Mouse (Mus musculus): ENCODE results near the gene Pigq.
A peak's percentile ranks its signal among the peaks of the same experiment; 100 is the strongest.

The Pigq gene

DNA sequence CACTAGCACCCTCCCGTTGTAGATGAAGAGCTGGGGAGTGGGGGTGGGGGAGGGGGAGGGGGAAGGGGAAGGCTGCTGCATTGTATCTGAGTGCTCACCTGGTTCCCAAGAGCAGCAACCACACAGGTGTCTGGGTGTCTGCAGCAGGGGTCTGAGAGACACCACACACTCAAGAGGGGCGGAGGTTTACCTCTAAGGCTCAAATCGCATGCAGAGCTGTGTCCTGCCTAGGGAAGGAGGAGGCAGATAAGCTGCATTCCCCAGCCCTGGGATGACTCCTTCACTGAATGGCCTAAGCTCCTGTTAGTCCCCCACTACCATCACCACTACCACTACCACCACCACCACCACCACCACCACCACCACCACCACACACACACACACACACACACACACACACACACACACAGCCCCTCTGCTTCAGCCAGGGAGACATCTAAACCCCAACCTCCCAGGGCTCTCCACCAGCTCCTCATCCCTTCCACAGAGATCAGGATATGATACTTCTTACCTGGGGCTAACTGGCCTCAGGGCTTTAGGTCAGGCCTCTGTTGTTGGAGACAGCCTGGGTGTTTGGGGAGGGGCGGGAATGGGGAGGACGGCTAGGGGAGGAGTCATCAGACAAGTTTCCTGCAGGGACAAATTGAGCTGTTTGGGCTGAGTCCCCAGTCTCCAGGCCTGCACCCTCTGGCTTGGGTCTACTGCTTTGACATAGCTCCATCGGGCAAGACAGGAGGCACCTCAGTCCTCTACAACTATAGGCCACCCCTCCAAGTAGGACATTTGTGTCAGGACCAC is at the start of gene Pigq, which contains the start of gene Nhlrc4:
TSS of gene Pigq (minus strand) at position 571 of the 798 bp plus-strand sequence.
TSS of gene Nhlrc4 (minus strand) at position 596 of the 798 bp plus-strand sequence.
- DNase-seq (ENCODE audit: low read depth): no peak

DNA sequence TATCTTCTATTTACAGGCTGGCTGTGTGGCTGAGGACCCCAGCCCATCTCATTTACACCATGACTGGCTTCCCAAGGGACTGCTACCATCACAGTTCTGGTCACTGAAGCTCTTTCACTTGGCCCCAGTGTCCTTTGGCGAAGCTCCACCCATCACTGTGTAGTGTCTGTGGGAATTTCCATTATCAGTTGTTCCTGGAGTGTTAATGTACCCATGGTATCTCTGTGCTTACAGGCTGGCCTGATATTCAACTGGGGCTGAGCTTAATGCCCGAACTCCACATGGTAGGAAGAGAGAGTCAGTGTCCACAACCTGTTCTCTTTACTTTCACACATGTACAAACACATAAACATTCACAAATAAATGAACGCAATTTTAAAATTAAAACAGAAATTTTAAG is 48.8 kb upstream of the Pigq start:
- no peak for DNase-seq (ENCODE audit: low read depth)

DNA sequence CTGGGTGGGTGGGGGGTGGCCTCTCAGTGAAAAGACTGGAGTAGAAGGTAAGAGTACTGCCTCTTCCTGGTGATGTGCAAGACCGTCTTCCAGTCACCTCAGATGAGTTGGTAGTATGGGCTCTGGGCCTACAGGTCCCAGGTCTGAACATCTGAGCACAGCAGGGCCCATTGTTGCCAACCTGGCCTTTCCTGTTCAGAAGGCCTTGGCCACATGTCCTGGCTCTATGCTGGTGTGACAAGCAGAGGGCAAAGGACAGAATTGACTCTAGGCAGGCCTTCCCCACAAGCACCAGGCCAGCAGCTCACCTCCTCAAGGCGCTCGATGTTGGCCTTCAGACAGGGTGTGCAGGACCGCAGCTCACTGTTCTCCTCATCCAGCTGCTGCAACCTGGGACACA is 47.5 kb upstream of the Pigq start:
- DNase-seq (ENCODE audit: low read depth): no peak

GRCm38 (mm10) chr17:25990331-25990730 is 45.6 kb upstream of the Pigq start:
- DNase-seq (ENCODE audit: low read depth): no peak

DNA sequence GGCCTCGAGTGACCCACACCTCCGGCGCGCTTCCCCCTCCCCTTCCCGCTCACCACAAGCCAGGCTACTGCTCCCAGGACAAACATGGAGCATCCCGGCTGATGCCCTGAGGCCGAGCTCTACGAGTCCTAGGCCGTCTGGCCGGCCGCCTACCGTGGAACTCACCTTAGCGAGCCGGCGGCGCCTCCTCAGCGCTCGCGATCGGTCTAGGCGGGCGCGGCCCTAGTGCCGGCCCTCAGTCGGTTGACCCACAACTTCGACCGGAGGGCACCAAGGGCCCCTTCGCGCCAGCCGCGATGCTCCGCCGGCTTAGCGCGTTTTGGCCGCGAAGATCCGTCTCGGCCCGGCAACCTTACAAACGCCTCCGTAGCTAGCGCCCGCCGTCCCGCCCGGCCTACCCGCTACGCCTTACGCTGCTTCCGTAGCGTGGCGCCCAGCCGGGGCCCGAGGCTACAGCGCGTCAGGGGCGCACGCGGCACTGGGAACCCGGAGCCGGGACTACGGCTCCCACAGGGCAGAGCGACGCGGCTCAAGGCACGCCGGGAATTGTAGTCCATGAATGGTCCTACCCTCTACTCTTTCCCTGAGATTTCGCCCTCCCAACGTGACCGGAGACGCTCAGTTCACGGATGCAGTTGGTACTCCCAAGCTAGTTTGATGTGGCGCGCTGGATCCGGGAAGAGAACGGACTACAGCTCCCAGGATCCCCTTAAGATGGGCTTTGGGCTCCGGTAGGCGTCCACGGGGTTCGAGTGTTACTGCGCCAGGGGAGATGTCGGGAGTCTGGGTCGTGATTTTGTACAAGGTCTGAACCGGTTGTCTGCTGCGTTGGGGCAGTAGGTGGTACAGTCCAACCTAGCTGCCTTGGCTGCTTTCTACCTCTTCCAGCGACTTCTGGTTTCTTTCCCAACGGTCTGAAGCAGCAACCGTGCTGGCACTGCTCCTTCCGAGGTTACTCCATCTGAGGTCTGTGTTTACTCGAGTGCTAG is 40.9 kb upstream of the Pigq start, which contains the start of gene Capn15:
TSS of gene Capn15 (minus strand) at position 491 of the 989 bp plus-strand sequence.
- peak; percentile 79 for DNase-seq (ENCODE audit: low read depth)

DNA sequence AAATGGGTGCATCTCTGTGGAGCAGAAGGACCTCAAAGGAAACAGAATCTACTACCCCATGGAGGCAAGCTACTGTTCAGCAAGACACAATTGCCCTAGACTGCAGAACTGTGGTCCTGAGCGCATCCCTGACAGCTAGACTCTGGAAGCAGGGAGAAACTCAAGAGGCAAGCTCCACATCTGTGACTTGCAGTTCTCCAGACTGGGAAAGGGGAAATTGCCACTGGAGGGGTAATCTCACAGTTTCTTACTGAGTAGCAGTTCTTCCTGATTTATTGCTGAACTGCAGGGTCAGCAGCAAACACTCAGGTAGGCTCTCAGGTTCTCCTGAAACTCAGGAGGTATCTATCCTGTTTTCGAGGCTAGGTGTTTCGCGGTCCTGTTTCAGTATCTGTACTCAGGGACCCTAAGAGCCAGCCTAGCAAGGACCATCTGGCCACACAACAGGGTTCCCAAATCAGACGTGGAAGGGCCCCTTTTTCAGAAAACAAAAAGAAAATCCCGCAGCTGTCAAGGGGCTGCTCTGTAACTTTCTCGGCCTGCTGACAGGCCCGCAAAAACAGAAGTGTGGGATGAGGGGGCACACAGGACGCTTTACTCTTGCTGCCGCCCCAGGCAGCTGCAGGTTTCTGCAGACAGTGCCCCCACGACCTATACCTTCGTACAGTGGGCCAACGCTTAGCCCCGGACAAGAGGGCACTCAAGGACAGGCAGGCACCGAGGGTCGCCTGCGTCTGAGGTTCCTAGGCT is 40.0 kb upstream of the Pigq start:
- DNase-seq (ENCODE audit: low read depth): no peak

DNA sequence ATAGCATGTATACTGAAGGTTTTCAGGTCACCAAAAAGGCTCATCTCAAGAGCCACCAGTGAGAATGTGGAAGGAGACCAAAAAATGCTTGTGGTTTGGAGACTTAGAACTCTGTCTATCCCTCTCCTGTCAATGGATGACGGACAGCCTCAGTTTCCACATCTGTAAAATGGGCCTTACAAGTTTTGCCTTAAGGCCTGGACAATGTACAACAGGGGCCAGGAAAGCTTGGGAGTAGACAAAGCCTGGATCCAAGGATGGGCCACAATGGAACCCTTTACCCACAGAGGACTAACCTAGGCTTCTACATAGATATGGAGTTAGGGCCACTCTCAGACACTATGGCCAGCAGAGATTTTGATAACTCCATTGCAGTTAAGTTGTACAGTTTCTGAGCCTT is 39.3 kb upstream of the Pigq start:
- no peak for DNase-seq (ENCODE audit: low read depth)

GRCm38 (mm10) chr17:25982913-25983312 is 38.2 kb upstream of the Pigq start:
- DNase-seq (ENCODE audit: low read depth): no peak

DNA sequence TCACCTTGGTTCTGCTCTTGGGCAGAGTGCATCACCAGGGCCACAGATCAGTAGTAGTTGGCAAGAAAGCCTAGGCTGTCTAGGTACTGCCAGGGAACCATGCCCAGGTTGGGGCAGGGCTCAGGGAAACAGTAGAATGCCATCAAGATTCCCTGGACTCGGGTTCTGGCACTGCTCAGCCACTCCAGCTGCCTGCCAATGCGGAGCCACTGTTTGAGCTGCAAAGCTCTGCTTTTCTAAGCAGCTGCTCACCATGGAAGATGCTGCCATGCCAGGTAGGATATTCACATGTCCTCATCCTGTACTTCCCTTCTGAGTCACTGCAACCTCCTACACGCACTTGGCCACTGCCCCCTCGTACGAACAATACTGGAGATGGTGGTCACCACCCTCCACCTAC is 36.1 kb upstream of the Pigq start:
- DNase-seq (ENCODE audit: low read depth): no peak

DNA sequence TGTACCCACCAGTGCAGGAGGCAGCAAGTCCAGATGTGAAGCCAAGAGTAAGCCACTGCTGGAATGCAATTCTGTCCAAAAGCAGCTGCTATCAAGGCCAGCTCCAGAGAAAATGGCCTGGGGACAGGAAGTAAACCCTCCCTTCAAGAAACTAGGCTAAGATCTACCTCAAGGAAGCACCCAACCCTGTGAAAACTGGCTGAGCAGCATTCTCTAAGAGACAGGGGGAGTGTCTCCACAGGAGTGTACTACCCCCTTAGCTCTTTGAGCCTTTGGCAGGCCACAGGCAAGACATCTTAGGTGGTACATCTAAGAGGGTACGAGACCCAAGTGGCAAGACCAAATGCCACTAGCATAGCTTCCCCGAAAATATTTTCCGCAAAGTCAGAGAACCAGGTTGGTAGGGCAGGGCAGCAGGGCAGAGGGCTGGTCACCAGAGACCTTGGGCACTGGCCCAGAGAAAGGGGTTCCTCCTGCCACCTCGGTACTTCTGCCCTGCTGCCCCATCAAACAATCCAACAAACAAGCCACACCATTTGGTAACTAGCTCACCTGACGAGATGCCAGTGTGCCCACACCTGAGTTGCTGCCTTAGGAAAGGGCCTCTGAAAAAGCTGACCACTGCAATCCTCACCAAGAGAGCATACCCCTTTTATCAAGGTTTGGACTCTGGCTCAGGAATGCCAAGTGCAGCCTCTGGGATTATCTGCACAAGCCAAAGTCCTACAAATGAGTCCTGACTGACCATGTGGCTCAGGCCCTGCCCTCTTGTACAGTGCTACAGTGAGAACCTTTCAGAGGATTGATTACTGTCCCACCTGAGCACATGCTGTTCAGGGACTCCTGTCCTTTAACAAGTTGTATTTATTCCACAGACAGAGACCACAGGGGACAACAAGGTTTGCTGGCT is 35.3 kb upstream of the Pigq start:
- no peak for DNase-seq (ENCODE audit: low read depth)

DNA sequence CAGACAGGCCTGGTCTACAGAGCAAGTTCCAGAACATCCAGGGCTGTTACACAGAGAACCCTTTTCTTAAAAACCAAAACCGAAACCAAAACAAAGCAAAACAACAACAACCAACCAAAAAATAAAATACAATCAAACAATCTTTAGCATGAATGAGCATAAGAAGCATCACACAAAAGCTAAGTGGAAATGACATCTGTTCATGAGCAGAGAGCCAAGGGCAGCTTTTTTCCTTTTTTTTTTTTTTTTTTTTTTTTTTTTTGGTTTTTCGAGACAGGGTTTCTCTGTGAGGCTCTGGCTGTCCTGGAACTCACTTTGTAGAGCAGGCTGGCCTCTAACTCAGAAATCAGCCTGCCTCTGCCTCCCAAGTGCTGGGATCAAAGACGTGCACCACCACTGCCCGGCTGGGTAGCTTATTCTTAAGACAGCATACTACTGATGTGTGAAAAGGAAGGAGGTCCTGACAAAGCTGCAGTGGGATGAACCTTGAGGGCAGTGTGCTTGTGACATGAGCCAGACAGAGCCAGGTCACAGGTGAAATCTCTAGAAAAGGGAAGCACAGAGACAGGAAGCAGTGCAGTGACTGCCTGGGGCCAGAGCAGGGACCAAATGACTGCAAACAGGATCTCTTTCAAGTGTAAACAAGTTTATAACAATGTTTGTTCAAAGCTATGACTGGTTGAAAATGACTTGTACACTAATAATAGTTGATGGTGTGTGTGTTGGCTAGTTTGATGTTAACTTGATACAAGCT is 26.4 kb upstream of the Pigq start:
- DNase-seq (ENCODE audit: low read depth): no peak

DNA sequence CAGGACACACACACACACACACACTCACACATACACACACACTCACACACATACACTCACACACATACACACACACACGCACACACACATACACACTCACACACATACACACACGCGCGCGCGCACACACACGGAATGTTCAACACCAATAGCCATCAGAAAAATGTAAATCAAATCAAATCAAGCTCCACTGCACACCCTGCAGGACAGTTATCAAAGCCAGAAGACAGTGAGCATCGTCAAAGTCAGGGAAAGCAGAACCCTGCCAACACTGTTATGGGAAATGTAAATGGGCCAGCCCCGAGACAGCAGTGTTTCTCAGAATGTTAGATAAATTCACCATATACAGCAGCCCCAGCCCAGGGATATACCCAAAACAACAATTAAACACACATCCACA is 25.7 kb upstream of the Pigq start:
- DNase-seq (ENCODE audit: low read depth): no peak

DNA sequence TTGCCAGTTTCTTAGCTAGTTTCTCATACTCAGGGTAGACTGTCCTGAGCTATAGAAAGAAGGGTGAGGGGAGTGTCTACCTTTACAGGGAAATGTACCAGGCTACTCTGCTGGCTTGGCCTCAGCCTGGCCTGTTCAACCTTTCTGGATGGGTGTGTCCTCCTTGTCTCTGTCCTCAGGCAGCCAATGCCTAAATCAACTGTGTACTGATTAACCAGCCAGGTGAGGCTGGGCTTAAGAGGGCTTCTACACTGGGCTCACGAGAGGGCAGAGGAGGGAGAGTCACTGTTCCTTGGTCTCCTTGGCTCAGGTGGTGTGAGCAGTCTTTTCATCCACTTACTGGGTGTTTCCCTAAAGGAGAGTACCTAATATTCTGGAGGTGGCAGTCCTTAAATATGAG is 23.4 kb upstream of the Pigq start:
- DNase-seq (ENCODE audit: low read depth): no peak

GRCm38 (mm10) chr17:25967652-25968051 is 22.9 kb upstream of the Pigq start:
- DNase-seq (ENCODE audit: low read depth): no peak

GRCm38 (mm10) chr17:25964271-25964670 is 19.5 kb upstream of the Pigq start:
- DNase-seq (ENCODE audit: low read depth): no peak

DNA sequence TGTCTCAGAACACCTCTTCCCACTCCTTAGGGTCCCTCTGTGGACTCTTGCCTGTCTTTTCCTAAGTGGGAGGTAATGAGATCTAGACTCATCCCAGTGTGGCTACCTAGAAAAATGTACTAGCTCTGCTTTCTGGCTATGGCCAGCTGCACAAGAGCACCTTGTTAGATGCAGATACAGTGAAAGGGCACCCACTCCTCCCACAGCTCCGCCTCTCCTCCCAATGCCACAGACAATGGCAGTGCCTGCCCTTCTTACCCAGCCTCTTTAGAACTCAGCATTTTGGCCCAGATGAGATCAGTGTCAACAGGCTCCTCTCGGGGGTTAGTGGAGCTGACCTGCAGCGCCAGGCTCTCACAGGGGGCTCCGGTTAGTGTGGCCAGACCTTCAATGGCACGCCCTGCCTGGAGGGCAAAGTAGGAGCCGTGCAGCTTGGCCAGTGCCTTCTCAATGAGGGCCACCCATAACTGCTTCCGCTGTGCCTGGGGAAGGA is 17.7 kb upstream of the Pigq start:
- no peak for DNase-seq (ENCODE audit: low read depth)

GRCm38 (mm10) chr17:25961566-25961965 is 16.8 kb upstream of the Pigq start:
- no peak for DNase-seq (ENCODE audit: low read depth)

- no peak for DNase-seq (ENCODE audit: low read depth)
Measured at GRCm38 (mm10) chr17:25959630-25960467, 15.1 kb upstream of the Pigq start.
